Mouse (Mus musculus) myocyte (in vitro differentiated cells): ENCODE results near the gene Reps2.

Experiments used
- CEBPB ChIP-seq: IDR thresholded peaks from 2 replicates; pipeline ENCODE4 v1.6.1; 2011; ENCODE audit warnings: mild to moderate bottlenecking, moderate library complexity; ENCODE audit not compliant: poor library complexity, insufficient read depth, severe bottlenecking
- MYOG ChIP-seq, 3 experiments: IDR thresholded peaks; one replicate each; pipeline ENCODE4 v1.6.1; 2011; ENCODE audit warnings: control low read depth in 2 of 3, low read depth in 2 of 3, mild to moderate bottlenecking in 2 of 3; ENCODE audit not compliant: insufficient read length in 2 of 3, control insufficient read depth in 1 of 3, insufficient read depth in 1 of 3
- POLR2A ChIP-seq: IDR thresholded peaks from one replicate; pipeline ENCODE4 v1.6.1; 2011; ENCODE audit warnings: low read depth, mild to moderate bottlenecking, control low read depth, moderate library complexity; ENCODE audit not compliant: insufficient read length
- POLR2AphosphoS2 ChIP-seq: IDR thresholded peaks from one replicate; pipeline ENCODE4 v1.6.1; 2011; ENCODE audit warnings: low read depth, control low read depth; ENCODE audit not compliant: insufficient read length
- SRF ChIP-seq: IDR thresholded peaks from one replicate; pipeline ENCODE4 v1.6.1; 2011; ENCODE audit warnings: low read depth; ENCODE audit not compliant: control insufficient read depth, insufficient read length
- TCF12 ChIP-seq: IDR thresholded peaks from one replicate; pipeline ENCODE4 v1.6.1; 2011; ENCODE audit warnings: mild to moderate bottlenecking, control low read depth; ENCODE audit not compliant: poor library complexity, insufficient read depth, severe bottlenecking
- TCF3 ChIP-seq: IDR thresholded peaks from one replicate; pipeline ENCODE4 v1.6.1; 2011; ENCODE audit warnings: low read depth, control low read depth; ENCODE audit not compliant: insufficient read length

GRCm38 (mm10) chrX:162520374-162520773 is 123.1 kb downstream of the Reps2 start:
- no peak for TF ChIP-seq SRF
- TF ChIP-seq POLR2A, result no peak
- TF ChIP-seq CEBPB, result no peak
- no peak for TF ChIP-seq TCF12
- TF ChIP-seq MYOG (IDR thresholded peaks at IDR 0.05; ENCODE audit: control insufficient read depth in 1 of 3, insufficient read depth in 1 of 3, insufficient read length in 2 of 3, low read depth in 2 of 3), result no peak
- no peak for TF ChIP-seq TCF3
- TF ChIP-seq POLR2AphosphoS2, result no peak
